Mouse (Mus musculus) lung, adult 2 months (tissue): Measurements from ENCODE around the gene Zfp629. TPM values are rescaled to one million over a fixed set of nuclear protein-coding genes. Genes with fewer than 3 reads are reported as not detected.

Source experiments
- DNase-seq: peaks from one replicate; pipeline ENCODE4 v3.0.0; 2022
- H3K4me1 ChIP-seq: fragments of 200-500 bp; 2 replicates; pipeline ENCODE4 v1.6.1; 2011; ENCODE audit warnings: low read length; ENCODE audit not compliant: control insufficient read depth, insufficient read depth
- H3K4me3 ChIP-seq: fragments of 200-500 bp; replicated peaks from 2 replicates; pipeline ENCODE3; 2011; ENCODE audit warnings: low read depth, mild to moderate bottlenecking, control low read depth, low read length; ENCODE audit errors: extremely low read depth
- CTCF ChIP-seq: fragments of 200-500 bp; IDR thresholded peaks from 2 replicates; pipeline ENCODE4 v1.5.1; 2011; ENCODE audit warnings: mild to moderate bottlenecking, low read length, control low read depth; ENCODE audit not compliant: insufficient read depth
- POLR2A ChIP-seq: fragments of 200-500 bp; IDR thresholded peaks from 2 replicates; pipeline ENCODE4 v1.6.1; 2011; ENCODE audit warnings: low read depth, mild to moderate bottlenecking, control low read depth, low read length, borderline replicate concordance; ENCODE audit errors: extremely low read depth
- WGBS: fragments of 180-500 bp; shearing (Covaris S2); methylation state at CpG from one replicate; pipeline ENCODE4 v1.1.7; 2018; 5-methylcytosine and 5-hydroxymethylcytosine counted together
- polyA plus RNA-seq: library from polyadenylated mRNA; depleted of rRNA; stranded (reverse); fragments of >200 nt; gene quantifications from 2 replicates; pipeline ENCODE4 v1.2.3, GENCODE M21; 2012; rRNA removed

The Zfp629 gene
- polyA plus RNA-seq, 1 experiment = 15.4 TPM

DNA sequence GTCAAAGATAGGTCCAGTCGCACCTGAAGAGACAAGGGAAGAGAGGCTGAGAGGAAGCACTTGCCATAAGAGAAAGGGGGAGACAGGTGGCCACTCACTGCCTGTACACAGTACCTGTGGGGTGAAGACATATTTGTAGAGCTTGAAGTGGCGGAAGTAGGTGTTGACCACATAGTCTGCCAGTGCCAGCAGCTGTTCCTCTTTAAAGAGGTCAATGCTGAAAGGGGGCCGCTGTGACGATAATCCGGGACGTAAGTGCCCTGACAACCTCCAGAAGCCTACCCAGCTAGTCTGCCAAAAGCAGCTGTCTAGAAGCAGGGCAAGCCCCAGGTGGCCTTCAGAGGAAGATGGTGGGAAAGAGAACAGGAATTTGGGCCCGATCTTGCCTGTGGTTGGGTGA, 30.6 kb downstream of the Zfp629 start:
- TF ChIP-seq CTCF (no peak), POLR2A (no peak)
- 74% methylated on average over 7 of the region's 7 CpGs for WGBS
- Histone ChIP-seq H3K4me1 (peaks cover 5% of the 10 kb centered on the region), H3K4me3 (no peak overlapping the region)
- peak; percentile 29 for DNase-seq

DNA sequence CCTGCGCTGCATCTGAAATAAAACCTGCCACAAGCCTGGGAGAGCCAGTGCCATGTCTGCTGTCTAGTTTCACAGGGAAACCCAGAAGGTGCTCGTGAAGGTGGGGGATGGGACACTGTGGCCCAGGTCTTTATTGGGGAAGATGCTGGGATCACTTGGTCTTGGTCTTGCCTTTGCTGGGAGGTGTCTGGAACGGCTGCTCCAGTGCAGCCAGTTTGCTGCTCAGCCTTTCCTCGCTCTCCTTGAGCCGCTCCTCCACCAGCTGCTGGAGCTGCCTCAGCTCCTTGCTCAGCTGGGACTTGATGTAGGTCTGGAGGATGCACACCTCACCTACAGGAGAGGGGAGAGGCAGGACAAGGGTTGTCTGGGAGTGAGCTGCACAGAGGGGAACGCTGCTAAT, 32.3 kb downstream of the Zfp629 start:
- no peak overlapping the region for H3K4me3 ChIP-seq
- TF ChIP-seq CTCF = no peak
- no peak for TF ChIP-seq POLR2A
- no peaks in the 10 kb centered on the region; the same call in 1 of the 2 replicates for H3K4me1 ChIP-seq
- DNase-seq = no peak
- WGBS = 95% methylated on average over 6 of the region's 6 CpGs

DNA sequence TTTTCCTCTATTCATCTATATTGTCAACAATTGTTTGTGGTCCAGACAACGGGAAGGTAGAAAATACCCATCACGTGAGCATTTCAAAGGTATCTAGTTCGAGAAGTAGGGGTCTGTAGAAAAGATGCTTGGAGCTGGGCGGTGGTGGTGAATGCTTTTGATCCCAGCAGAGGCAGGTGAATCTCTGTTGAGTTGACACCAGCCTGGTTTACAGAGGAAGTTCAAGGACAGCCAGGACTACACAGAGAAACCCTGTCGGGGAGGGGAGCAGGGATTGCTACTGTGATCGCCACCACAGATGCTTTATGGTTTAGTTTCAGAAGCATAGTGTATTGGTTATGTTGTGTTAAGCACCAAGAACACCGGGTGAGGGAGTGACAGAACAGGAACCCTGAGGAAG, 41.5 kb downstream of the Zfp629 start:
- TF ChIP-seq CTCF (no peak), POLR2A (no peak)
- 11% methylated on average over 7 of the region's 7 CpGs for WGBS
- no peak for DNase-seq
- Histone ChIP-seq H3K4me1 (peaks cover 8% of the 10 kb centered on the region; the same call in 1 of the 2 replicates), H3K4me3 (peak overlapping the region; percentile 90)

DNA sequence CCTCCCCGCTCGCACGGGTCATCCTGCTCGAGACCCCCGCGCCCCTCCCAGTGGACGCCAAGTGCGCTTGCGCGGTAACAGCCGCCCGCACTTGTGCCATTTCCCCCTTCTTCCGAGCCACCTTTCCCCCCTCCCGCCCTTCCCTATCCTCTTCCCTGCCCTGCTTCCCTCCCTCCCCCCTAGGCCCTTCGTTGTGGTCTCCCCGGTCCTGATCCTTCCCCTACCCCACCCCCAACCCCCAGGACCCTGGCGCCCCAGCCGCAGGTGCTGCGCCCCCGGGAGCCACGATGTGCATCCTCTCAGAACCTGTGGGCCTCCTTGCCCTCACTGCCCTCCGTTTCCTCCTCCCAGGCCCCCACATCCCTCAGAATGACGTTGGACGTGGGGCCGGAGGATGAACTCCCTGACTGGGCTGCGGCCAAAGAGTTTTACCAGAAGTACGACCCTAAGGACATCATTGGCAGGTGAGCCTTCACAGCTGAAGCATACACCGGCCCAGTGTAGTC, 42.0 kb downstream of the Zfp629 start:
- peak overlapping the region; percentile 90 for H3K4me3 ChIP-seq
- DNase-seq = peak; percentile 33
- H3K4me1 ChIP-seq = peaks cover 8% of the 10 kb centered on the region; the same call in 1 of the 2 replicates
- no peak for TF ChIP-seq CTCF
- TF ChIP-seq POLR2A = no peak
- WGBS = 2% methylated on average over 28 of the region's 28 CpGs

DNA sequence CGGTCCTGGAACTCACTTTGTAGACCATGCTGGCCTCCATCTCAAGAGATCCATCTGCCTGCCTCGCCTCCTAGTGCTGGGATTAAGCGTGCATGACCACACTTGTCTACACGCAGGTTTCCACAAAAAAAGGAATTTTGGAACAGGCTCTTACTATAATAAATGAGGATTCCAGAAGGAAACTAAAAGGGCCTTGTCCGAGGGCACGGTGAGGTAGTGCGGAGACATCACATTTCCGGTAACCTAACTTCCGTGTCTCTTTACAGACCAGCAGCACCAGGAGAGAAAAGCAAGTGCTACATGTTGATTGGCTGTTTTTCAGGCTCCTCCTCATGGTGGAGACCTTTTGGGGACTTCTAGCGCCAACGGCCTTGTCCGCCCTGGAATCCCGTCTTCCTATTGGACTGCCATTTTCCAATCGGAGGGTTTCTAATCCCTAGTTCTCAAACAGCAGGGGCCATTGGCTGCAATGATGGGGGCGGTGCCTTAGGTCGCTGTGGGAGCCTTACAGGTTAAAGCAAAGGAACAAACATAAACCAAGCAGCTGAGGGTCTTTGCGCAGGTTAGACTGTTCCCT, 42.6 kb downstream of the Zfp629 start, which contains the start of gene Phkg2:
Gene Phkg2, plus strand, starts transcription at position 446 of the 577 bp plus-strand sequence.
- WGBS = 0% methylated on average over 17 of the region's 17 CpGs
- peak; percentile 81 for DNase-seq
- no peak for TF ChIP-seq CTCF
- TF ChIP-seq POLR2A = peak; percentile 78; the same call in 1 of the 2 replicates
- Histone ChIP-seq H3K4me1 (peaks cover 8% of the 10 kb centered on the region; the same call in 1 of the 2 replicates), H3K4me3 (peak within 1 kb of the TSS; percentile 90)

DNA sequence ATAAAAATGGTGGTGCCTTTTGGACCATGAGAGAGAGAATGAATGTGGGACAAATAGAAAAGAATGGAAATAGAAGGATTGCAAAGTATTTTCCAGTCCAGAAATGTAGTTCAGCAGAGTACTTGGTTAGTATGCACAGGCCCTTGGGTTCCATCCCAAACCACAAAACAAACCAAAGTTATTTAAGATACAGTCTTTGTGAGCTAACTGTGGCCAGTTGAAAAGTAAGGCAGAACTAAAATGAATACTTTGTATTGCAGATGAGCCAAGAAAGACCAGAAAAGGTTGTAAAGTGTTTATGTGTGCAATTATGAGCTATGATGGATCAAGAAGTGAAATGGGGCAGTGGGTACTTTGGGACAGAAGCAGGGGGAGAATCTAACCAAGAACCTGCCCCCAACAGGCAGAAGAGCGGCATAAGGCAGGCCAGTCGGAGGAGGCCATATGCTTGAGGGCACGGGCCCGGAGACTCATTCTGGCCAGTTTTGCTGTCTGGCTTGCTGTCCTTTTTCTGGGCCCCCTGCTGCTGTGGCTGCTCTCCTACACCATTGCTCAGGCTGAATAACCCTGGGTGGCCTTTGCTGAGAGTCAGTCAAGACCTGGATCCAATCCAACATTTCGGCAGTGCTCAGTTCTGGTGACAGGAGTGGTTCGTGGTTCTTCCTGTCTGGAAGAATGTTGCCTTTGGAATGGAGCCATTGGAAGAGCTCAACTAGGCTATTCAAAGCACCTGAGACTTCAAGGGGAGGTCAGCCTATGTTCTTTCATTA, 51.0 kb downstream of the Zfp629 start:
- WGBS = 58% methylated on average over 6 of the region's 6 CpGs
- DNase-seq = no peak
- H3K4me3 ChIP-seq = no peak overlapping the region
- TF ChIP-seq CTCF = no peak
- TF ChIP-seq POLR2A = no peak
- peaks cover 5% of the 10 kb centered on the region; the same call in 1 of the 2 replicates for H3K4me1 ChIP-seq

DNA sequence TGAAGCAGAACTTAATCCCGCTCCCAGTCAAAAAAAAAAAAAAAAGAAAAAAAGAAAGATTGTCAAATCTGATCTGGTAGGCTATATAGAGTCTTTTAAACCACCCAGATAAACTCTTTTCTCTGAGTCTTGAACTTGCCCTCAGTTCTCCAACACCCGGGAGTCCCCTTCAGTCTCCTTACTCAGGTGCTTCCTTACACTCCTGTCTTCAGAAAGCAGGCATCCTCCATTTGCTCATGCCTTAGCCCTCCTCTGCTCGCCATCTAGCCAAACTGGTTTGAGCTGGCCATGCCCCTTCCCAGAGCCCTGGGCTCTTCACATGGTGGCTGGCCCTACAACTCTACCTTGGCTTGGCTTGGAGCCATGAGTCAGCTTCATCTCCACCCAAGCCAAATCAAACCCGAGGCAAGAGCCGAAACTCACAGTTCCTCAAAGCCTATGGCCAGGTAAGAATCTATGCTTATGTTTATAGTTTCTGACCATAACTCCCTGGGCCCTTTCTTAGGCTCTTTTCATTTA, 54.2 kb downstream of the Zfp629 start, which contains the start of gene Tmem265:
Gene Tmem265, plus strand, starts transcription at position 51 of the 519 bp plus-strand sequence.
- DNase-seq = no peak
- H3K4me1 ChIP-seq = peaks cover 5% of the 10 kb centered on the region; the same call in 1 of the 2 replicates
- no peak within 1 kb of the TSS for H3K4me3 ChIP-seq
- WGBS = 74% methylated on average over 5 of the region's 5 CpGs
- TF ChIP-seq POLR2A = no peak
- TF ChIP-seq CTCF = no peak

DNA sequence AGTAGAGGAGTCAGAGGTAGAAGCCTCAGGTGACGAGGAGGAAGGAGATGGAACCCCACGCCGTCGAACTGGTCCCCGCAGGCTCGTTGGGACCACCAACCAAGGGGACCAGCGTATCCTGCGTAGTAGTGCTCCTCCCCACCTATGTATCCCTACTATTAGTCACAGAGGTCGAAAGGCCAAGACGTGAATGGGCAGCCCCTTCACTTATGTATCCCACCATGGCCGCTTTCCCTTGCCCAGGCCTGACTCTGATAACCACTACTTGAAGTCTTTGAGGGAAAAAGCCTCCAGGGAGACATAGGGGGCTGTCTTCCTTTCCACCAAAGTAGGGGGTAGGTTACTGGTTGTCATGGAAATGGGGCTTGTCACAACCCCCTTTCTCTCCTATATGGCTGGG, 55.0 kb downstream of the Zfp629 start:
- WGBS = 96% methylated on average over 11 of the region's 11 CpGs
- H3K4me3 ChIP-seq = no peak overlapping the region
- peaks cover 5% of the 10 kb centered on the region; the same call in 1 of the 2 replicates for H3K4me1 ChIP-seq
- TF ChIP-seq CTCF (no peak), POLR2A (no peak)
- no peak for DNase-seq

Other genes starting within 250 kb of the Zfp629 start
- gene Zfp747, start 239.7 kb downstream of the Zfp629 start, polyA plus RNA-seq = 10.9 TPM in 2 replicates
- gene 9130019O22Rik, start 228.6 kb downstream of the Zfp629 start, polyA plus RNA-seq = 4.1 and 5.1 TPM in 2 replicates
- 7.6 TPM in 2 replicates for gene E430018J23Rik, start 222.2 kb downstream of the Zfp629 start, polyA plus RNA-seq
- 7.5 and 8.5 TPM in 2 replicates for gene Zfp764, start 209.0 kb downstream of the Zfp629 start, polyA plus RNA-seq
- 22.6 and 23.0 TPM in 2 replicates for gene Zfp688, start 193.7 kb downstream of the Zfp629 start, polyA plus RNA-seq
- gene Zfp689, start 166.6 kb downstream of the Zfp629 start, polyA plus RNA-seq = 4.9 and 5.6 TPM in 2 replicates
- gene Prr14, start 156.2 kb downstream of the Zfp629 start, polyA plus RNA-seq = 80.2 and 89.0 TPM in 2 replicates
- gene Fbrs, start 136.6 kb downstream of the Zfp629 start, polyA plus RNA-seq = 32.0 and 42.2 TPM in 2 replicates
- gene Srcap, start 103.8 kb downstream of the Zfp629 start, polyA plus RNA-seq = 27.0 and 32.8 TPM in 2 replicates
- 8.1 and 10.0 TPM in 2 replicates for gene Gm42715, start 96.2 kb downstream of the Zfp629 start, polyA plus RNA-seq
- gene Tmem265, start 54.4 kb downstream of the Zfp629 start, polyA plus RNA-seq = 1.7 and 4.2 TPM in 2 replicates
- 54.9 and 70.9 TPM in 2 replicates for gene Phkg2, start 42.5 kb downstream of the Zfp629 start, polyA plus RNA-seq
- 14.0 and 16.5 TPM in 2 replicates for gene Ccdc189, start 27.2 kb downstream of the Zfp629 start, polyA plus RNA-seq
- 26.1 and 32.8 TPM in 2 replicates for gene Rnf40, start 27.0 kb downstream of the Zfp629 start, polyA plus RNA-seq
- 22.0 and 26.8 TPM in 2 replicates for gene Bcl7c, start 93.1 kb upstream of the Zfp629 start, polyA plus RNA-seq
- 20.1 and 21.1 TPM in 2 replicates for gene Ctf1, start 96.9 kb upstream of the Zfp629 start, polyA plus RNA-seq
- not detected in 2 replicates for gene Ctf2, start 116.4 kb upstream of the Zfp629 start, polyA plus RNA-seq
- 25.9 and 27.3 TPM in 2 replicates for gene Fbxl19, start 128.7 kb upstream of the Zfp629 start, polyA plus RNA-seq
- 39.1 and 45.6 TPM in 2 replicates for gene Orai3, start 154.0 kb upstream of the Zfp629 start, polyA plus RNA-seq
- gene Setd1a, start 160.9 kb upstream of the Zfp629 start, polyA plus RNA-seq = 10.8 and 15.6 TPM in 2 replicates
- not detected in 2 replicates for gene Gm49388, start 169.8 kb upstream of the Zfp629 start, polyA plus RNA-seq
- 79.4 and 81.7 TPM in 2 replicates for gene Hsd3b7, start 184.8 kb upstream of the Zfp629 start, polyA plus RNA-seq
- gene Stx4a, start 208.5 kb upstream of the Zfp629 start, polyA plus RNA-seq = 63.5 and 77.9 TPM in 2 replicates
- 5.1 and 7.6 TPM in 2 replicates for gene Stx1b, start 208.8 kb upstream of the Zfp629 start, polyA plus RNA-seq